Mouse (Mus musculus) E14TG2a.4 (cell line): Measurements from ENCODE around the gene Bbs9.

ENCODE experiments used
- H3K27me3 ChIP-seq: 2 replicates; pipeline ENCODE4 v1.6.1; 2014; ENCODE audit warnings: low read length, control low read depth; ENCODE audit not compliant: insufficient read depth
- H3K36me3 ChIP-seq: 2 replicates; pipeline ENCODE4 v1.6.1; 2014; ENCODE audit warnings: low read length, control low read depth; ENCODE audit not compliant: insufficient read depth
- H3K4me1 ChIP-seq: replicated peaks from 2 replicates; pipeline ENCODE4 v1.6.1; 2014; ENCODE audit warnings: low read depth, low read length, control low read depth
- H3K4me3 ChIP-seq: replicated peaks from 2 replicates; pipeline ENCODE4 v1.5.1; 2014; ENCODE audit warnings: mild to moderate bottlenecking, low read length
- H3K9me3 ChIP-seq: 2 replicates; pipeline ENCODE4 v1.6.1; 2014; ENCODE audit warnings: low read length, control low read depth
- CTCF ChIP-seq: conservative IDR thresholded peaks from 2 replicates; pipeline ENCODE4 v1.5.1; 2014; ENCODE audit warnings: low read length
- NANOG ChIP-seq: IDR thresholded peaks from 2 replicates; pipeline ENCODE4 v1.6.1; 2014; ENCODE audit warnings: borderline replicate concordance, low read length, mixed read lengths
- POU5F1 ChIP-seq: IDR thresholded peaks from 2 replicates; pipeline ENCODE4 v1.6.1; 2014; ENCODE audit warnings: low read length, borderline replicate concordance

The Bbs9 gene

GRCm38 (mm10) chr9:22478946-22479345 lies 3.4 kb downstream of the Bbs9 start:
- Histone ChIP-seq H3K4me1 (peaks cover 34% of the 10 kb centered on the region), H3K9me3 (no peaks in the 10 kb centered on the region), H3K27me3 (no peaks in the 10 kb centered on the region), H3K36me3 (peaks cover 13% of the 10 kb centered on the region; the same call in 1 of the 2 replicates), H3K4me3 (peak overlapping the region; percentile 55)
- no peak for TF ChIP-seq CTCF
- no peak for TF ChIP-seq NANOG
- no peak for TF ChIP-seq POU5F1

DNA sequence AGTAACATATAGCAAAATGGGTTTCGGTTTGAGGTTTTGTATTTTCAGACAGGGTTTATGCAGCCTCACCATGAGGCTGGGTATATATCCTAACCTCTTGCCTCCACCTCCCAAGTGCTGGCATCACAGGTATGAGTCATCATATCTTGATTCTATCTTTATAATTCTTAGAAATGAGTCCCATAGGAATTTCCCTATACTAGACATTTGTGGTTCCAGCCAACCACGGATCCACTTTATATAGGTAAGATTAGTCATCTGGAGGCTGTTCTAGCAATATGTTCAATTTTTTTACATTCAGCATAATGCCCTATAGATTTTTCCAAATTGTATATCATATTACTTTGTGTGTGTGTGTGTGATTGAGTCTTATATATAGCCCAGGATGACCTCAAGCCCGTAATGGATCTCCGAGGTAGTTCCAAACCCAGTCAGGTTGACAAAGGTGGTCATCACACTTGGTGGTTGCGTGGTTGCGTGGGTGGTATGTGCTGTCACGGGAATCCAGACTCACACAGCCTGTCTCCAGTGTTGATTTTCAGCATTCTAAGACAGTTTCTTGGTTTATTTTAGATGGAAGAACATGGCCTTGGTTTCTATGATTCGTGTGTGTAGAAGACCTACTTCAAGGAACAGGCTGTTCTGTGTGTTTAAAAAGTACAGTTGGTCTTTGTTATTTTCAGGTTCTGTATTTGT lies 8.5 kb downstream of the Bbs9 start:
- Histone ChIP-seq H3K36me3 (peaks cover 28% of the 10 kb centered on the region), H3K4me3 (no peak overlapping the region), H3K9me3 (no peaks in the 10 kb centered on the region), H3K4me1 (peaks cover 28% of the 10 kb centered on the region), H3K27me3 (no peaks in the 10 kb centered on the region)
- TF ChIP-seq POU5F1 (no peak), CTCF (no peak), NANOG (no peak)

- Histone ChIP-seq H3K4me1 (peaks cover 24% of the 10 kb centered on the region), H3K4me3 (peak overlapping the region; percentile 82; the same call in 1 of the 2 replicates), H3K9me3 (no peaks in the 10 kb centered on the region), H3K36me3 (peaks cover 28% of the 10 kb centered on the region), H3K27me3 (no peaks in the 10 kb centered on the region)
- TF ChIP-seq POU5F1: no peak
- no peak for TF ChIP-seq NANOG
- TF ChIP-seq CTCF: no peak
Observed at GRCm38 (mm10) chr9:22484562-22485308, 9.2 kb downstream of the Bbs9 start.

DNA sequence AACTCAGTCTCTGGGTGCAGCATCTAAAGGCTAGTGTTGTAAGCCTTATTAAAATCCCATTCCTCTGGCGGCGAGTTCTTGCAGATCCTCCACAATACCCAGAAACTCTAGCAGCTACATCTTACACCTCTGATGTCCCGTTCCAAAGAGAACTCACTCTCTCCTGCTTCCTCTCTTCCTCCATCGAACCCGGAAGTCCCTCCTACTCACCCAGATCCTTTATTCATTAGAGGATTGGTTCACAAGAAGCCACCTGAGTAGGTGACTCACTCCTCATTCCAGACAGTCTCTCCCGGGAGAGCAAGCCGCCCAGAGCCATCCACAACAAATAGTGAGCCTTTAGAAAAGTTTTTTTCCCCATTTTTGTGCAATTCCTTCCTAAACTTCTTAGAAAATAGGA lies 10.7 kb downstream of the Bbs9 start:
- Histone ChIP-seq H3K9me3 (no peaks in the 10 kb centered on the region), H3K27me3 (no peaks in the 10 kb centered on the region), H3K36me3 (peaks cover 28% of the 10 kb centered on the region), H3K4me1 (peaks cover 24% of the 10 kb centered on the region), H3K4me3 (peak overlapping the region; percentile 82)
- no peak for TF ChIP-seq POU5F1
- TF ChIP-seq NANOG: no peak
- TF ChIP-seq CTCF: no peak

GRCm38 (mm10) chr9:22488963-22489362 lies 13.4 kb downstream of the Bbs9 start:
- Histone ChIP-seq H3K4me3 (peak overlapping the region; percentile 43; the same call in 1 of the 2 replicates), H3K4me1 (peaks cover 26% of the 10 kb centered on the region), H3K36me3 (peaks cover 14% of the 10 kb centered on the region), H3K9me3 (no peaks in the 10 kb centered on the region), H3K27me3 (no peaks in the 10 kb centered on the region)
- no peak for TF ChIP-seq NANOG
- TF ChIP-seq POU5F1: no peak
- no peak for TF ChIP-seq CTCF

DNA sequence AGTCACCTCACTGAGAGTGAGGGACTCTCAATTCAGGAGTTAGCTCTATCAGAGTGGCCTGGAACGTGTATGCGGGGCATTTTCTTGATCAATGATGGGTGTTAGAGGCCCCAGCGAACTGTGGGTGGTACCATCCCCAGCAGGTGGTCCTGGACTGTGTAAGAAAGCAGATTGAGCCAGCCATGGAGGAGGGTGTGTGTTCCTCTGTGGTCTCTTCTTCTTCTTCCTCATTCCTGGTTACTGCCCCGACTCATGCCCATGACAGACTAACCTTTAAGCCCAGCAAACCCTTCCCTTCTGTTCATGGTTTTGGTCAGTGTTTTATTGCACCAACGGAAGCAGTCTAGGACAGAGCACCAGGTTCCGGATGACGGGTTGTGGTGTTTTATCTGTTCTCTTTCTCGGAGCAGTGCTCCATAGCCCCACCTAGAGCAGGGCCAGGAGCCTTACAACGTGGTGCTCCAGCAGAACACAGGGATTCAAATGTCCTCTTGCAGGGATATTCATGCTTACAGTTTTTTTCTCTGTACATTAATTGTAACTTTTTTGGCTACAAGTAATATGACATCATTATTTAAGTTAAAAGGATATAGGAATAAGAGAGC lies 18.8 kb downstream of the Bbs9 start:
- Histone ChIP-seq H3K4me1 (peaks cover 11% of the 10 kb centered on the region), H3K36me3 (0 out of 2 replicates have a peak, but pooled peaks cover 1% of the 10 kb centered on the region), H3K27me3 (no peaks in the 10 kb centered on the region), H3K9me3 (no peaks in the 10 kb centered on the region), H3K4me3 (0 out of 2 replicates have a peak overlapping the region, but pooled peaks have one; percentile 24)
- TF ChIP-seq POU5F1 (no peak), CTCF (peak; percentile 37)

DNA sequence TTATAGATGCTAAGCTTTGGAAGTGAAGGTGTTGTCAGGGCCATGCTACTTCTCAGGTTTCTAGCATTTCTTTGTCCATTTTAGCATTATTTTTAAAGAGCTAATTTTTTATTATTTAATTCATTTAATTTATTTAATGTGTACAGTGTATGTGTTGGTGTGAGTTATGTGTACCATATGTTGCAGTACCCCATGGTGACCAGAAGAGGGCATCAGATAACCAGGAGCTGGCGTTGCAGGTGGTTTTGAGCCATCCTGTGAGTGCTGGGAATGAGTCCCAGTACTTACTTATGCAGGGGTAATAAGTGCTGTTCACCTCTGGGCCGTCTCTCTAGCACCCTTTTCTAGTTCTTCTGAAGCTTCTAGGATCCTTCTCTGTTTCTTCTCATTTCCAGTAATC lies 19.6 kb downstream of the Bbs9 start:
- Histone ChIP-seq H3K9me3 (no peaks in the 10 kb centered on the region), H3K4me1 (peaks cover 8% of the 10 kb centered on the region)
- TF ChIP-seq NANOG: no peak
- peak; percentile 70 for TF ChIP-seq CTCF

GRCm38 (mm10) chr9:22497021-22497767 lies 21.7 kb downstream of the Bbs9 start:
- Histone ChIP-seq H3K4me1 (peaks cover 8% of the 10 kb centered on the region), H3K9me3 (no peaks in the 10 kb centered on the region), H3K36me3 (peaks cover 7% of the 10 kb centered on the region), H3K27me3 (no peaks in the 10 kb centered on the region), H3K4me3 (no peak overlapping the region)
- TF ChIP-seq POU5F1: no peak
- no peak for TF ChIP-seq NANOG
- no peak for TF ChIP-seq CTCF

More for the DNA sequence above, 19.6 kb downstream of the Bbs9 start:
- no peak overlapping the region for H3K4me3 ChIP-seq
- no peaks in the 10 kb centered on the region for H3K27me3 ChIP-seq
- peaks cover 7% of the 10 kb centered on the region for H3K36me3 ChIP-seq
